Mouse (Mus musculus) lung, postnatal 0 days (tissue): Measurements from ENCODE around the gene Cd6.

Experiments
- CTCF ChIP-seq: IDR thresholded peaks from 2 replicates; pipeline ENCODE4 v1.5.1; 2016; ENCODE audit warnings: antibody characterized with exemption, mild to moderate bottlenecking
- EP300 ChIP-seq: IDR thresholded peaks from 2 replicates; pipeline ENCODE4 v1.6.1; 2016; ENCODE audit warnings: antibody characterized with exemption, mild to moderate bottlenecking, control low read depth

DNA sequence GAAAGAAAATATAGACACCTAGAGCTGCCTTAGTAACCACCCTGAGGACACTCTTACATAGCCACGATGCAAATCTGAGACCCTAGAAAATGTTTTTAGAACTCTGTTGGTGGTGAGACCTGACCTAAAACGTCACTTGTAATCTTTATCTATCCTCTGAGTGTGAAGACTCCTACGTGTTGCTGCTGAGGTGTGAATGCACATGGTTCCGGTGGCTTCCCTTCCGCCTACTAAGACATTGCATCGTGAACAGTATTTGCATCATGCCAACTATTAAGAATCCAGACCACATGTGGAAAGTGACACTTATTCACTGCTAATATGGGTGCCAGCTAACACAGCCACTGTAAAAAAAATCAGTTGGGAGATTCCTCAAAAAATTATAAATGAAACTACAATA, 14.0 kb downstream of the Cd6 start:
- no peak for TF ChIP-seq CTCF
- no peak for TF ChIP-seq EP300
